Mouse (Mus musculus): ENCODE results near the gene Phactr2. TPM values are rescaled to one million over a fixed set of nuclear protein-coding genes. Genes with fewer than 3 reads are reported as not detected.

Gene Phactr2
- total and polyA plus RNA-seq, 3 experiments, result 0.08 to 0.49 (median 0.31) TPM

- Histone ChIP-seq H3K27ac (ENCODE audit: insufficient read depth, low read depth) (no peak overlapping the region), H3K4me1 (ENCODE audit: control insufficient read depth in 1 of 2, insufficient read depth in 2 of 2) (no peaks in the 10 kb centered on the region), H3K36me3 (replicated peaks in 1 of 2; ENCODE audit: control insufficient read depth in 1 of 2, insufficient read depth in 1 of 2, low read length in 1 of 2) (no peaks in the 10 kb centered on the region), H3K9ac (ENCODE audit: insufficient read depth, low read depth) (no peak overlapping the region), H3K4me3 (replicated peaks in 1 of 3; ENCODE audit: low read depth in 2 of 3, low read length in 2 of 3, poor library complexity in 1 of 3) (no peak overlapping the region), H3K9me3 (replicated peaks; ENCODE audit: low read length) (no peaks in the 10 kb centered on the region), H3K27me3 (replicated peaks) (no peaks in the 10 kb centered on the region), H3K4me2 (ENCODE audit: insufficient read depth, low read depth, poor library complexity, severe bottlenecking) (no peak overlapping the region), H3K79me2 (replicated peaks; ENCODE audit: control insufficient read depth, extremely low read depth, insufficient read depth, poor library complexity, severe bottlenecking) (no peaks in the 10 kb centered on the region)
- in situ Hi-C loops (cut with MboI; ENCODE audit: low pct_ligation_motif_present, low pct_unique_long_range_greater_than_20kb, low sequenced_read_pairs) (no loop called here), dilution Hi-C loops (cut with MboI; ENCODE audit: extremely low pct_ligation_motif_present, extremely low pct_unique_long_range_greater_than_20kb, low sequenced_read_pairs) (no loop called here)
- DNase-seq (ENCODE audit: extremely low read depth), result no peak
- TF ChIP-seq ETS1 (conservative IDR thresholded peaks at IDR 0.05; ENCODE audit: low read depth, low read length) (no peak), MEF2A (IDR thresholded peaks at IDR 0.05; ENCODE audit: borderline replicate concordance, low read depth, low read length) (no peak), BHLHE40 (IDR thresholded peaks at IDR 0.05; ENCODE audit: low read depth, low read length) (no peak), ELF1 (IDR thresholded peaks at IDR 0.05; ENCODE audit: low read depth, low read length) (no peak), TCF12 (IDR thresholded peaks at IDR 0.05; ENCODE audit: low read depth, low read length) (no peak), IRF4 (IDR thresholded peaks at IDR 0.05; ENCODE audit: low read depth, low read length) (no peak), KAT2A (IDR thresholded peaks at IDR 0.05; ENCODE audit: insufficient replicate concordance, low read length) (no peak), UBTF (IDR thresholded peaks at IDR 0.05; ENCODE audit: low read depth, low read length) (no peak), JUND (conservative IDR thresholded peaks at IDR 0.05; ENCODE audit: low read depth, low read length) (no peak), POLR2AphosphoS2 (IDR thresholded peaks at IDR 0.05; ENCODE audit: low read depth, low read length) (no peak), RAD21 (IDR thresholded peaks at IDR 0.05; ENCODE audit: low read depth, low read length) (no peak), HCFC1 (IDR thresholded peaks at IDR 0.05; ENCODE audit: low read depth, low read length) (no peak), MAZ (IDR thresholded peaks at IDR 0.05; ENCODE audit: low read depth, low read length) (no peak), MYC (IDR thresholded peaks at IDR 0.05; ENCODE audit: low read depth, low read length) (no peak), GABPA (IDR thresholded peaks at IDR 0.05; ENCODE audit: insufficient replicate concordance, low read depth, low read length) (no peak), E2F4 (IDR thresholded peaks at IDR 0.05; ENCODE audit: insufficient replicate concordance, low read depth, low read length) (no peak), NELFE (IDR thresholded peaks at IDR 0.05; ENCODE audit: low read depth, low read length) (no peak), EP300 (IDR thresholded peaks at IDR 0.05; ENCODE audit: low read length) (no peak), RCOR1 (conservative IDR thresholded peaks at IDR 0.05; ENCODE audit: low read depth, low read length) (no peak), ZMIZ1 (IDR thresholded peaks at IDR 0.05; ENCODE audit: low read depth, low read length) (no peak)
Observed at GRCm38 (mm10) chr10:13493978-13494686, 19.9 kb upstream of the Phactr2 start.

- Histone ChIP-seq H3K36me3 (replicated peaks in 1 of 2; ENCODE audit: control insufficient read depth in 1 of 2, insufficient read depth in 1 of 2, low read length in 1 of 2) (no peaks in the 10 kb centered on the region), H3K27ac (ENCODE audit: insufficient read depth, low read depth) (no peak overlapping the region), H3K4me1 (ENCODE audit: control insufficient read depth in 1 of 2, insufficient read depth in 2 of 2) (no peaks in the 10 kb centered on the region), H3K4me2 (ENCODE audit: insufficient read depth, low read depth, poor library complexity, severe bottlenecking) (no peak overlapping the region), H3K79me2 (replicated peaks; ENCODE audit: control insufficient read depth, extremely low read depth, insufficient read depth, poor library complexity, severe bottlenecking) (no peaks in the 10 kb centered on the region), H3K27me3 (replicated peaks) (no peaks in the 10 kb centered on the region), H3K9me3 (replicated peaks; ENCODE audit: low read length) (no peaks in the 10 kb centered on the region), H3K4me3 (replicated peaks in 1 of 3; ENCODE audit: low read depth in 2 of 3, low read length in 2 of 3, poor library complexity in 1 of 3) (no peak overlapping the region), H3K9ac (ENCODE audit: insufficient read depth, low read depth) (no peak overlapping the region)
- DNase-seq (ENCODE audit: extremely low read depth), result no peak
- in situ Hi-C loops (cut with MboI; ENCODE audit: low pct_ligation_motif_present, low pct_unique_long_range_greater_than_20kb, low sequenced_read_pairs), result no loop called here
- TF ChIP-seq NELFE (IDR thresholded peaks at IDR 0.05; ENCODE audit: low read depth, low read length) (no peak), ZC3H11A (IDR thresholded peaks at IDR 0.05; ENCODE audit: low read depth, low read length) (no peak), POLR2AphosphoS2 (IDR thresholded peaks at IDR 0.05; ENCODE audit: low read depth, low read length) (no peak), JUN (IDR thresholded peaks at IDR 0.05; ENCODE audit: insufficient read depth, low read depth, low read length) (no peak), RAD21 (IDR thresholded peaks at IDR 0.05; ENCODE audit: low read depth, low read length) (no peak), HCFC1 (IDR thresholded peaks at IDR 0.05; ENCODE audit: low read depth, low read length) (no peak)
- dilution Hi-C loops (cut with MboI; ENCODE audit: extremely low pct_ligation_motif_present, extremely low pct_unique_long_range_greater_than_20kb, low sequenced_read_pairs), result no loop called here
Observed at GRCm38 (mm10) chr10:13489671-13490070, 15.5 kb upstream of the Phactr2 start.
